Mouse (Mus musculus): ENCODE measurements around the gene Btnl2. TPM values are rescaled to one million over a fixed set of nuclear protein-coding genes. Genes with fewer than 3 reads are reported as not detected.
A peak's percentile ranks its signal among the peaks of the same experiment; 100 is the strongest.

Gene Btnl2
- polyA plus RNA-seq, 1 experiment from 2014 or later: 0.14 TPM

- Histone ChIP-seq H3K36me3 (ENCODE audit: inconsistent target) (no peaks in the 10 kb centered on the region), H3K79me2 (ENCODE audit: inconsistent target) (no peaks in the 10 kb centered on the region), H3K27ac (no peak overlapping the region), H3K4me3 (ENCODE audit: inconsistent target) (no peak overlapping the region)
- 96% methylated on average over 3 of the region's 3 CpGs for whole genome bisulfite sequencing (ENCODE audit: missing documents)
Observed at GRCm38 (mm10) chr17:34326373-34326772, 28.2 kb upstream of the Btnl2 start.

GRCm38 (mm10) chr17:34329807-34330206, 24.8 kb upstream of the Btnl2 start:
- no peak overlapping the region for H3K27ac ChIP-seq
- H3K4me3 ChIP-seq (ENCODE audit: inconsistent target): no peak overlapping the region
- 60% methylated on average over 2 of the region's 2 CpGs for WGBS (ENCODE audit: missing documents)
- H3K36me3 ChIP-seq (ENCODE audit: inconsistent target): no peaks in the 10 kb centered on the region
- H3K79me2 ChIP-seq (ENCODE audit: inconsistent target): no peaks in the 10 kb centered on the region

- WGBS (ENCODE audit: missing documents): 100% methylated on average over 1 of the region's 1 CpGs
Observed at GRCm38 (mm10) chr17:34331200-34331599, 23.4 kb upstream of the Btnl2 start.

GRCm38 (mm10) chr17:34340619-34341402, 13.8 kb upstream of the Btnl2 start:
- WGBS (ENCODE audit: missing documents): 19% methylated on average over 3 of the region's 3 CpGs
- no peaks in the 10 kb centered on the region for H3K79me2 ChIP-seq (ENCODE audit: inconsistent target)
- no peak overlapping the region for H3K4me3 ChIP-seq (ENCODE audit: inconsistent target)

More at GRCm38 (mm10) chr17:34331200-34331599, 23.4 kb upstream of the Btnl2 start:
- no peak overlapping the region for H3K27ac ChIP-seq
- no peaks in the 10 kb centered on the region for H3K79me2 ChIP-seq (ENCODE audit: inconsistent target)
- H3K4me3 ChIP-seq (ENCODE audit: inconsistent target): no peak overlapping the region
- H3K36me3 ChIP-seq (ENCODE audit: inconsistent target): no peaks in the 10 kb centered on the region

GRCm38 (mm10) chr17:34344882-34345281, 9.7 kb upstream of the Btnl2 start:
- no peaks in the 10 kb centered on the region for H3K79me2 ChIP-seq (ENCODE audit: inconsistent target)
- no peaks in the 10 kb centered on the region for H3K36me3 ChIP-seq (ENCODE audit: inconsistent target)
- no peak overlapping the region for H3K27ac ChIP-seq
- 87% methylated on average over 4 of the region's 4 CpGs for WGBS (ENCODE audit: missing documents)
- no peak overlapping the region for H3K4me3 ChIP-seq (ENCODE audit: inconsistent target)

More at GRCm38 (mm10) chr17:34340619-34341402, 13.8 kb upstream of the Btnl2 start:
- Histone ChIP-seq H3K36me3 (ENCODE audit: inconsistent target) (no peaks in the 10 kb centered on the region), H3K27ac (0 out of 2 replicates have a peak overlapping the region, but pooled peaks have one; percentile 5)

- 92% methylated on average over 6 of the region's 7 CpGs for WGBS (ENCODE audit: missing documents)
- no peak overlapping the region for H3K27ac ChIP-seq
- no peak overlapping the region for H3K4me3 ChIP-seq (ENCODE audit: inconsistent target)
- H3K79me2 ChIP-seq (ENCODE audit: inconsistent target): no peaks in the 10 kb centered on the region
- H3K36me3 ChIP-seq (ENCODE audit: inconsistent target): no peaks in the 10 kb centered on the region
Observed at GRCm38 (mm10) chr17:34345486-34345885, 9.1 kb upstream of the Btnl2 start.

- no peak overlapping the region for H3K4me3 ChIP-seq (ENCODE audit: inconsistent target)
- H3K27ac ChIP-seq: no peak overlapping the region
- H3K36me3 ChIP-seq (ENCODE audit: inconsistent target): no peaks in the 10 kb centered on the region
- 25% methylated on average over 3 of the region's 3 CpGs for WGBS (ENCODE audit: missing documents)
- no peaks in the 10 kb centered on the region for H3K79me2 ChIP-seq (ENCODE audit: inconsistent target)
Observed at GRCm38 (mm10) chr17:34346041-34346440, 8.6 kb upstream of the Btnl2 start.

GRCm38 (mm10) chr17:34347606-34348308, 6.9 kb upstream of the Btnl2 start:
- 3% methylated on average over 6 of the region's 6 CpGs for WGBS (ENCODE audit: missing documents)
- no peak overlapping the region for H3K4me3 ChIP-seq (ENCODE audit: inconsistent target)
- peak overlapping the region; percentile 27 for H3K27ac ChIP-seq

GRCm38 (mm10) chr17:34349429-34349828, 5.2 kb upstream of the Btnl2 start:
- no peak overlapping the region for H3K4me3 ChIP-seq (ENCODE audit: inconsistent target)
- H3K36me3 ChIP-seq (ENCODE audit: inconsistent target): no peaks in the 10 kb centered on the region
- no peaks in the 10 kb centered on the region for H3K79me2 ChIP-seq (ENCODE audit: inconsistent target)
- H3K27ac ChIP-seq: no peak overlapping the region
- WGBS (ENCODE audit: missing documents): 0% methylated on average over 4 of the region's 4 CpGs

More at GRCm38 (mm10) chr17:34347606-34348308, 6.9 kb upstream of the Btnl2 start:
- no peaks in the 10 kb centered on the region for H3K36me3 ChIP-seq (ENCODE audit: inconsistent target)
- no peaks in the 10 kb centered on the region for H3K79me2 ChIP-seq (ENCODE audit: inconsistent target)

- H3K79me2 ChIP-seq (ENCODE audit: inconsistent target): no peaks in the 10 kb centered on the region
- no peak overlapping the region for H3K4me3 ChIP-seq (ENCODE audit: inconsistent target)
- H3K36me3 ChIP-seq (ENCODE audit: inconsistent target): no peaks in the 10 kb centered on the region
- WGBS (ENCODE audit: missing documents): 0% methylated on average over 1 of the region's 1 CpGs
- H3K27ac ChIP-seq: peak overlapping the region; percentile 84
Observed at GRCm38 (mm10) chr17:34354940-34355339, 318 bp downstream of the Btnl2 start.

- Histone ChIP-seq H3K79me2 (ENCODE audit: inconsistent target) (no peaks in the 10 kb centered on the region), H3K4me3 (ENCODE audit: inconsistent target) (no peak overlapping the region), H3K36me3 (ENCODE audit: inconsistent target) (no peaks in the 10 kb centered on the region), H3K27ac (no peak overlapping the region)
- 92% methylated on average over 15 of the region's 15 CpGs for WGBS (ENCODE audit: missing documents)
Observed at GRCm38 (mm10) chr17:34362954-34363546, 8.4 kb downstream of the Btnl2 start.

- Histone ChIP-seq H3K36me3 (ENCODE audit: inconsistent target) (no peaks in the 10 kb centered on the region), H3K4me3 (ENCODE audit: inconsistent target) (no peak overlapping the region), H3K27ac (peak overlapping the region; percentile 63), H3K79me2 (ENCODE audit: inconsistent target) (no peaks in the 10 kb centered on the region)
- WGBS (ENCODE audit: missing documents): 32% methylated on average over 3 of the region's 3 CpGs
Observed at GRCm38 (mm10) chr17:34363676-34364310, 9.2 kb downstream of the Btnl2 start.

GRCm38 (mm10) chr17:34365031-34365430, 10.4 kb downstream of the Btnl2 start:
- WGBS (ENCODE audit: missing documents): 77% methylated on average over 10 of the region's 10 CpGs
- Histone ChIP-seq H3K79me2 (ENCODE audit: inconsistent target) (no peaks in the 10 kb centered on the region), H3K36me3 (ENCODE audit: inconsistent target) (no peaks in the 10 kb centered on the region), H3K4me3 (ENCODE audit: inconsistent target) (no peak overlapping the region), H3K27ac (peak overlapping the region; percentile 63)

- Histone ChIP-seq H3K4me3 (ENCODE audit: inconsistent target) (no peak overlapping the region), H3K36me3 (ENCODE audit: inconsistent target) (no peaks in the 10 kb centered on the region), H3K27ac (no peak overlapping the region), H3K79me2 (ENCODE audit: inconsistent target) (no peaks in the 10 kb centered on the region)
- WGBS (ENCODE audit: missing documents): 77% methylated on average over 4 of the region's 4 CpGs
Observed at GRCm38 (mm10) chr17:34370563-34370962, 15.9 kb downstream of the Btnl2 start.
